Mouse (Mus musculus) lung, postnatal 0 days (tissue): ENCODE measurements around the gene Smarca4. TPM values are rescaled to one million over a fixed set of nuclear protein-coding genes. Genes with fewer than 3 reads are reported as not detected.

ENCODE experiments used
- ATAC-seq: fragments of 200-750 bp; cut with Nextera tagmentation; 2 replicates; pipeline ENCODE4 v1.8.0; 2017; ENCODE audit warnings: moderate library complexity
- DNase-seq: peaks from one replicate; pipeline ENCODE4 v3.0.0-alpha.2; 2016; ENCODE audit warnings: low spot score
- H3K27ac ChIP-seq: fragments of 300-500 bp; sonication (generic); 2 replicates; pipeline ENCODE4 v1.5.1; 2014; ENCODE audit warnings: antibody characterized with exemption, mild to moderate bottlenecking, low read length, mixed read lengths
- H3K27me3 ChIP-seq: fragments of 300-500 bp; sonication (generic); replicated peaks from 2 replicates; pipeline ENCODE4 v1.6.1; 2014; ENCODE audit warnings: low read length, mixed read lengths; ENCODE audit not compliant: insufficient read depth
- H3K36me3 ChIP-seq: fragments of 300-500 bp; sonication (generic); 2 replicates; pipeline ENCODE4 v1.6.1; 2014; ENCODE audit warnings: low read length, mixed read lengths; ENCODE audit not compliant: insufficient read depth
- H3K4me1 ChIP-seq: fragments of 300-500 bp; sonication (generic); 2 replicates; pipeline ENCODE4 v1.6.1; 2014; ENCODE audit warnings: antibody characterized with exemption, low read depth, low read length, mixed read lengths; ENCODE audit not compliant: insufficient read depth
- H3K4me2 ChIP-seq: fragments of 300-500 bp; sonication (generic); replicated peaks from 2 replicates; pipeline ENCODE4 v1.6.1; 2014; ENCODE audit warnings: low read depth, mild to moderate bottlenecking, low read length, moderate library complexity, mixed read lengths
- H3K4me3 ChIP-seq: fragments of 300-500 bp; sonication (generic); 2 replicates; pipeline ENCODE4 v1.5.1; 2014; ENCODE audit warnings: low read depth, low read length
- H3K9ac ChIP-seq: fragments of 300-500 bp; sonication (generic); replicated peaks from 2 replicates; pipeline ENCODE4 v1.6.1; 2014; ENCODE audit warnings: low read depth, mild to moderate bottlenecking
- H3K9me3 ChIP-seq: fragments of 300-500 bp; sonication (generic); 2 replicates; pipeline ENCODE4 v1.6.1; 2016; ENCODE audit warnings: low read length, mixed read lengths
- CTCF ChIP-seq: IDR thresholded peaks from 2 replicates; pipeline ENCODE4 v1.5.1; 2016; ENCODE audit warnings: antibody characterized with exemption, mild to moderate bottlenecking
- EP300 ChIP-seq: IDR thresholded peaks from 2 replicates; pipeline ENCODE4 v1.6.1; 2016; ENCODE audit warnings: antibody characterized with exemption, mild to moderate bottlenecking, control low read depth
- WGBS: fragments of 180-500 bp; shearing (Covaris S2); extraction: QIAGEN DNeasy Blood & Tissue Kit; methylation state at CpG from one replicate; pipeline ENCODE4 v1.1.7; 2014; 5-methylcytosine and 5-hydroxymethylcytosine counted together
- polyA plus RNA-seq: library from polyadenylated mRNA; unstranded; fragments of >200 nt; fragmentation: Nextera tagmentation; extraction: Ambion mirVana; gene quantifications from 2 replicates; pipeline ENCODE4 v1.2.1, GENCODE M21; 2015

The Smarca4 gene
- polyA plus RNA-seq, 1 experiment from 2014 or later, result 22.3 TPM

GRCm38 (mm10) chr9:21576286-21576685, 39.7 kb upstream of the Smarca4 start:
- H3K27me3 ChIP-seq, result no peaks in the 10 kb centered on the region
- no peak overlapping the region for H3K27ac ChIP-seq
- no peak overlapping the region for H3K4me2 ChIP-seq
- H3K4me3 ChIP-seq, result no peak overlapping the region
- DNase-seq (no peak), ATAC-seq (no peak)
- H3K4me1 ChIP-seq, result no peaks in the 10 kb centered on the region
- WGBS, result 88% methylated on average over 1 of the region's 1 CpGs
- no peak for TF ChIP-seq EP300
- TF ChIP-seq CTCF, result no peak
- H3K9ac ChIP-seq, result no peak overlapping the region
- H3K36me3 ChIP-seq, result peaks cover 26% of the 10 kb centered on the region; the same call in 1 of the 2 replicates
- no peaks in the 10 kb centered on the region for H3K9me3 ChIP-seq

- H3K27me3 ChIP-seq, result no peaks in the 10 kb centered on the region
- no peaks in the 10 kb centered on the region for H3K9me3 ChIP-seq
- H3K36me3 ChIP-seq, result peaks cover 30% of the 10 kb centered on the region
- no peak overlapping the region for H3K9ac ChIP-seq
- DNase-seq (no peak), ATAC-seq (no peak)
- WGBS, result 75% methylated on average over 3 of the region's 3 CpGs
- H3K4me2 ChIP-seq, result no peak overlapping the region
- no peak overlapping the region for H3K27ac ChIP-seq
- TF ChIP-seq CTCF (no peak), EP300 (no peak)
- no peak overlapping the region for H3K4me3 ChIP-seq
- H3K4me1 ChIP-seq, result no peaks in the 10 kb centered on the region
Measured at GRCm38 (mm10) chr9:21578226-21578625, 37.7 kb upstream of the Smarca4 start.

- no peak overlapping the region for H3K27ac ChIP-seq
- H3K4me3 ChIP-seq, result no peak overlapping the region
- H3K27me3 ChIP-seq, result no peaks in the 10 kb centered on the region
- H3K9me3 ChIP-seq, result no peaks in the 10 kb centered on the region
- TF ChIP-seq EP300, result no peak
- no peak for TF ChIP-seq CTCF
- H3K4me1 ChIP-seq, result no peaks in the 10 kb centered on the region
- no peak for DNase-seq
- no peak overlapping the region for H3K4me2 ChIP-seq
- no peak overlapping the region for H3K9ac ChIP-seq
- WGBS, result 95% methylated on average over 1 of the region's 1 CpGs
- H3K36me3 ChIP-seq, result peaks cover 42% of the 10 kb centered on the region
- ATAC-seq, result no peak
Measured at GRCm38 (mm10) chr9:21585401-21585800, 30.6 kb upstream of the Smarca4 start.

GRCm38 (mm10) chr9:21587678-21588349, 28.2 kb upstream of the Smarca4 start:
- WGBS, result 87% methylated on average over 23 of the region's 23 CpGs
- no peak for TF ChIP-seq EP300
- TF ChIP-seq CTCF, result no peak

GRCm38 (mm10) chr9:21588350-21588749, 27.6 kb upstream of the Smarca4 start:
- Histone ChIP-seq H3K4me3 (no peak overlapping the region), H3K4me1 (no peaks in the 10 kb centered on the region), H3K9me3 (no peaks in the 10 kb centered on the region), H3K27me3 (no peaks in the 10 kb centered on the region), H3K4me2 (no peak overlapping the region), H3K9ac (no peak overlapping the region), H3K27ac (no peak overlapping the region), H3K36me3 (peaks cover 24% of the 10 kb centered on the region)
- TF ChIP-seq CTCF (no peak), EP300 (no peak)
- DNase-seq, result no peak
- ATAC-seq, result no peak
- WGBS, result 82% methylated on average over 8 of the region's 8 CpGs

More at GRCm38 (mm10) chr9:21587678-21588349, 28.2 kb upstream of the Smarca4 start:
- DNase-seq (no peak), ATAC-seq (no peak)
- Histone ChIP-seq H3K9ac (no peak overlapping the region), H3K4me1 (no peaks in the 10 kb centered on the region), H3K9me3 (no peaks in the 10 kb centered on the region), H3K27me3 (no peaks in the 10 kb centered on the region), H3K27ac (no peak overlapping the region), H3K4me2 (no peak overlapping the region), H3K36me3 (peaks cover 24% of the 10 kb centered on the region), H3K4me3 (no peak overlapping the region)

- TF ChIP-seq CTCF (no peak), EP300 (no peak)
- no peak overlapping the region for H3K27ac ChIP-seq
- no peak overlapping the region for H3K4me3 ChIP-seq
- ATAC-seq (no peak), DNase-seq (no peak)
- no peaks in the 10 kb centered on the region for H3K9me3 ChIP-seq
- 86% methylated on average over 5 of the region's 5 CpGs for WGBS
- no peaks in the 10 kb centered on the region for H3K27me3 ChIP-seq
- H3K4me1 ChIP-seq, result 0 out of 2 replicates have a peak, but pooled peaks cover 6% of the 10 kb centered on the region
- no peak overlapping the region for H3K4me2 ChIP-seq
- H3K36me3 ChIP-seq, result peaks cover 17% of the 10 kb centered on the region
- H3K9ac ChIP-seq, result no peak overlapping the region
Measured at GRCm38 (mm10) chr9:21589538-21589937, 26.4 kb upstream of the Smarca4 start.
